Mouse (Mus musculus) embryonic facial prominence, embryonic 11.5 days (tissue): ENCODE results near the gene 4933416C03Rik. TPM values are rescaled to one million over a fixed set of nuclear protein-coding genes. Genes with fewer than 3 reads are reported as not detected.

Experiments
- ATAC-seq: fragments of 200-750 bp; cut with Nextera tagmentation; replicated peaks from 2 replicates; pipeline ENCODE4 v1.8.0; 2017; ENCODE audit warnings: low read depth; ENCODE audit not compliant: insufficient number of reproducible peaks, low FRiP score, low TSS enrichment
- DNase-seq: peaks from one replicate; pipeline ENCODE4 v3.0.0-alpha.2; 2015; ENCODE audit warnings: low spot score
- H3K27ac ChIP-seq: fragments of 300-500 bp; sonication (generic); replicated peaks from 2 replicates; pipeline ENCODE4 v1.5.1; 2014; ENCODE audit warnings: mild to moderate bottlenecking, low read depth, low read length, control low read depth
- H3K27me3 ChIP-seq: fragments of 300-500 bp; sonication (generic); 2 replicates; pipeline ENCODE4 v1.6.1; 2014; ENCODE audit warnings: mild to moderate bottlenecking, low read length, moderate library complexity, mixed read lengths; ENCODE audit not compliant: control insufficient read depth, insufficient read depth
- H3K36me3 ChIP-seq: fragments of 300-500 bp; sonication (generic); replicated peaks from 2 replicates; pipeline ENCODE4 v1.6.1; 2014; ENCODE audit warnings: low read depth, mild to moderate bottlenecking, low read length, moderate library complexity, mixed read lengths; ENCODE audit not compliant: control insufficient read depth, insufficient read depth
- H3K4me1 ChIP-seq: fragments of 300-500 bp; sonication (generic); 2 replicates; pipeline ENCODE4 v1.6.1; 2014; ENCODE audit warnings: low read length, mixed read lengths; ENCODE audit not compliant: control insufficient read depth, insufficient read depth
- H3K4me2 ChIP-seq: fragments of 300-500 bp; sonication (generic); 2 replicates; pipeline ENCODE4 v1.6.1; 2014; ENCODE audit warnings: low read depth, mild to moderate bottlenecking, control low read depth, low read length, moderate library complexity
- H3K4me3 ChIP-seq: fragments of 300-500 bp; sonication (generic); 2 replicates; pipeline ENCODE4 v1.5.1; 2014; ENCODE audit warnings: low read depth, low read length, control low read depth
- H3K9ac ChIP-seq: fragments of 300-500 bp; sonication (generic); replicated peaks from 2 replicates; pipeline ENCODE4 v1.6.1; 2014; ENCODE audit warnings: mild to moderate bottlenecking, control low read depth, low read length
- H3K9me3 ChIP-seq: fragments of 300-500 bp; sonication (generic); replicated peaks from 2 replicates; pipeline ENCODE4 v1.6.1; 2016; ENCODE audit warnings: mild to moderate bottlenecking, low read length, inconsistent platforms, mixed read lengths; ENCODE audit not compliant: control insufficient read depth
- WGBS: fragments of 180-500 bp; shearing (Covaris S2); extraction: QIAGEN DNeasy Blood & Tissue Kit; methylation state at CpG from one replicate; pipeline ENCODE4 v1.1.7; 2014; 5-methylcytosine and 5-hydroxymethylcytosine counted together
- polyA plus RNA-seq: library from polyadenylated mRNA; unstranded; fragments of >200 nt; fragmentation: Nextera tagmentation; extraction: Ambion mirVana; gene quantifications from 2 replicates; pipeline ENCODE4 v1.2.1, GENCODE M21; 2014

Gene 4933416C03Rik
- polyA plus RNA-seq, 1 experiment from 2014 or later, result not detected

DNA sequence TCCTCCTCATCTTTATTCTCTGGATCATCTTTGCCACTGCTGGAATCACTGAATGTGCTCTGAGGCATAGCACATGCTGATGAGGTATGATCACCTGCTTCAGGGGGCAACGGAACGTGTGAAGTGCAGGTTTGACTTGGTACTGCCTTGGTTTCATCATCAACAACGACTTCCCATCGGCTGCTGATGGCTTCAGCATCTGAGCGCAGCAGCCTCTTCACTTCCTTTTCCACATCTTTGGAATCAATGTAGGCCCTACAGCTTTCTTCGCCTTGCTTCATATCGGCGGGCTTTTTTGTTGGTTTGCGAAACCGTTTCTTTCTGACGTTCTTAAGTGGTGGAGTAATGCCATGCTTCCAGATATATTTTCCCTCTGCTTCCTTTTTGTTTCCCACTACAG is 849 bp downstream of the 4933416C03Rik start:
- no peaks in the 10 kb centered on the region for H3K4me1 ChIP-seq
- no peak for DNase-seq
- 94% methylated on average over 11 of the region's 11 CpGs for WGBS
- no peak overlapping the region for H3K9ac ChIP-seq
- no peak overlapping the region for H3K4me2 ChIP-seq
- no peak overlapping the region for H3K27ac ChIP-seq
- H3K27me3 ChIP-seq, result no peaks in the 10 kb centered on the region
- no peaks in the 10 kb centered on the region for H3K9me3 ChIP-seq
- no peak for ATAC-seq
- no peak overlapping the region for H3K4me3 ChIP-seq
- H3K36me3 ChIP-seq, result no peaks in the 10 kb centered on the region

DNA sequence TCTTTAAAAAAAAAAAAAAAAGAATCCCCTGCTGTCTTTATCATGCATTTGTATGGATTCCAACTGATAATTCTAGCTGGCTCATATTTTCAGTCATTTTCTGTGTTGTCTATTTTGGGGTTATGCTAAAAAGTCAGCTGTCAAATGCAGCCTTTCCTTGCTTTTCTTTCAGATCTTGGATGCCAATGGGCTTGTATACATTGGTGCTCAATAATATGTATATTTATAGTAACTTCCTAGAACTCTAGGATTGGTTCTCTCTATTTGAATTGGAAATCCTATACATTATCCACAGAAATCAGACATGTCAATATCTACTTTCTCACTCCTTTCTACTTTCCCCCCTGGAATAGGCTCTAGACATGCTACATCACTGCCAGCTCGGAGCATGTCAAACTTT is 5.0 kb downstream of the 4933416C03Rik start:
- DNase-seq (no peak), ATAC-seq (no peak)
- no peaks in the 10 kb centered on the region for H3K36me3 ChIP-seq
- H3K27me3 ChIP-seq, result no peaks in the 10 kb centered on the region
- no peak overlapping the region for H3K4me2 ChIP-seq
- 86% methylated on average over 1 of the region's 1 CpGs for WGBS
- no peaks in the 10 kb centered on the region for H3K4me1 ChIP-seq
- no peak overlapping the region for H3K4me3 ChIP-seq
- no peaks in the 10 kb centered on the region for H3K9me3 ChIP-seq
- no peak overlapping the region for H3K9ac ChIP-seq
- no peak overlapping the region for H3K27ac ChIP-seq

DNA sequence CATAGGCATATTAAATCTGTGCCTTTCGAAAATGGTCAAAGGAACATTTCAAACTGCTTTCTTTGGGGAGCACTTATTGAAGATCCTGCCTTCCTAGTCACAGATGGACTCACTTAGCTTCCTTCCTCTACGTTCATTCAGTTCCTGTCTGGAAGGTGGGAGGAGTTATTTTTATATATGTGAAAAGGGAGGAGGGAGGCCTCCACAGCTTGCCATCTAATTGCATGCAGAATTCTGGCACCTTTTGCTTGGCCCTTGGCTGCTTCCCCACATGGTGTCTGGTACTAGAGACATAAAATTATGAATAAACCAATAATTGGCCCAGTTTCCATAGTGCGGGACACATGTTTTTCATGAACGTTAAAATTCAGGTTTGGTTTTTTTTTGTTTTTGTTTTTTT is 5.5 kb downstream of the 4933416C03Rik start:
- peak; percentile 37 for DNase-seq
- no peak for ATAC-seq
- Histone ChIP-seq H3K4me3 (no peak overlapping the region), H3K9me3 (no peaks in the 10 kb centered on the region), H3K9ac (no peak overlapping the region), H3K36me3 (no peaks in the 10 kb centered on the region), H3K4me2 (no peak overlapping the region), H3K27me3 (no peaks in the 10 kb centered on the region), H3K27ac (no peak overlapping the region), H3K4me1 (no peaks in the 10 kb centered on the region)
- WGBS, result 60% methylated on average over 4 of the region's 4 CpGs

DNA sequence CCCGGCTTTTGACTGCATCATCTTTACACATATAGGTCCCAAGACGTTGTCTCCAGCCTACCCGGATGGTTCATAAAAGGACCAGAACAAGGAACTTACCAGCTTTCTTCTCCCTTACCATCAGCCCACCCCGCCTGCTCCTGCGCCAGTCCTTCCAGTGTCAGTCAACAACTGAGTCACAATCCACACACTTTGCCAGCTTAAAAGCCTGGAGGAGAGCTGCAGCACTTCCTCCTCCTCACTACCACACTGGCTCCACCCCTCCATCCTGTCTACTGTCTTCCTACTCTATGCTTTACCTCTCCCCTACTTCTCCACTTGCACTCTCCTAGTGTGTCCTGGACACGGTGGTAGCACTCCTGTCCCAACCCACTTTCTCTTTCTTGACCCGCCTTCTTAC is 15.2 kb downstream of the 4933416C03Rik start:
- Histone ChIP-seq H3K27me3 (no peaks in the 10 kb centered on the region), H3K36me3 (no peaks in the 10 kb centered on the region), H3K4me1 (no peaks in the 10 kb centered on the region), H3K9me3 (no peaks in the 10 kb centered on the region), H3K27ac (no peak overlapping the region), H3K9ac (no peak overlapping the region), H3K4me3 (no peak overlapping the region), H3K4me2 (no peak overlapping the region)
- DNase-seq, result no peak
- ATAC-seq, result no peak
- WGBS, result 90% methylated on average over 7 of the region's 7 CpGs

DNA sequence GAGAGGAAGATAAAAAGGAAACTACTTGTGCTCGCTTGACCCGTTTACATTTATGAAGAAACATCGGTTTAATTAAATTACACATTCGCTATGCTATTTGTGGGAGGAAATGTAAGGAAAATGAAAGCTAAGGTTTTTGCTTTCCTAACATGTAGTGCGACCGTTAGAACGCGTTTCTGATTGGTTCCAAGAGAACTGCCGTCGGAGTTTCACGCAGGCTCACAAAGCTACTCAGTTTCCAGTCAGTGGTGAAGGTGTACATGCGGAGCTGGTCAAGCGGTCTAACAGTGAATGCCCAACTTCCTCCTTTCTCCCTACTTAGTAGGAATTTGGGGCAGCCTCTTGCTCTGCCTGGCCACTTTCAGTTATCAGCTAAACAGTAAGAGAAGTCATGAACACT is 17.3 kb downstream of the 4933416C03Rik start:
- no peak overlapping the region for H3K4me3 ChIP-seq

DNA sequence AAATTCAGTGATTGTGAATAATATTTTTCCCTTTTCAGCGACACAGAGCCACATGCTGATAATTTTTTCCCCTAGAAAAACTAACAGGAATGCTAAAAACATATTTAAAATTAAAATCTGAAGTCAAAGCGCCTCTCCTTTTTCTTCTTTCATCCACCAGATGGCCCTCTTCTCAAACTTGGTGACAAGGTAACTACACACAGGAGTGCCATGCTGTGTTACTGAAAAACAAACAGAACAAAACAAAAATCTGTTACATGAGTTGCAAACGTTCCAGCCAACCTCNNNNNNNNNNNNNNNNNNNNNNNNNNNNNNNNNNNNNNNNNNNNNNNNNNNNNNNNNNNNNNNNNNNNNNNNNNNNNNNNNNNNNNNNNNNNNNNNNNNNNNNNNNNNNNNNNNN is 29.8 kb downstream of the 4933416C03Rik start:
- no peak overlapping the region for H3K4me3 ChIP-seq
- no peaks in the 10 kb centered on the region for H3K27me3 ChIP-seq
- ATAC-seq (no peak), DNase-seq (peak; percentile 55)
- no peaks in the 10 kb centered on the region for H3K9me3 ChIP-seq
- no peak overlapping the region for H3K9ac ChIP-seq
- H3K4me1 ChIP-seq, result no peaks in the 10 kb centered on the region
- no peak overlapping the region for H3K4me2 ChIP-seq
- no peak overlapping the region for H3K27ac ChIP-seq
- no peaks in the 10 kb centered on the region for H3K36me3 ChIP-seq
- WGBS, result 25% methylated on average over 3 of the region's 3 CpGs

More for the DNA sequence above, 17.3 kb downstream of the 4933416C03Rik start:
- Histone ChIP-seq H3K27me3 (no peaks in the 10 kb centered on the region), H3K36me3 (no peaks in the 10 kb centered on the region), H3K9me3 (no peaks in the 10 kb centered on the region), H3K4me1 (no peaks in the 10 kb centered on the region), H3K27ac (no peak overlapping the region), H3K9ac (no peak overlapping the region), H3K4me2 (no peak overlapping the region)
- WGBS, result 81% methylated on average over 13 of the region's 13 CpGs
- no peak for DNase-seq
- ATAC-seq, result no peak

DNA sequence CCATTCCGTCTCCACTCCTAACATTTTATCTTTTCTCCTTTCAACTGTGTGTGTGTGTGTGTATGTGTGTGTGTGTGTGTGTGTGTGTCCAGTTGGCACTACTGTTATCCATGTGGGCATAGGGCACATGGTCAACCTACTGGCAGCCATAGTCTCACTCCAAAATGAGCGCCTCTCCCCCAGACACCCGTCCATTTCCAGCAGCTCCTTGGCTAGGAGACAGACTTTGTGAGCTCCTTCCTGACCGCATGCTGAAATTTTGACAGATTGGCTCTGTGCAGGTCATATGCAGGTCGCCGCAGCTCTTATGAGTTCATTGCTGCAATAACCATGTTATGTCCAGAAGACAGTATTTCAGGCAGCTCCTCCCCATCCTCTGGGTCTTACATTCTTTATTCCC is 32.9 kb downstream of the 4933416C03Rik start:
- 90% methylated on average over 6 of the region's 6 CpGs for WGBS

DNA sequence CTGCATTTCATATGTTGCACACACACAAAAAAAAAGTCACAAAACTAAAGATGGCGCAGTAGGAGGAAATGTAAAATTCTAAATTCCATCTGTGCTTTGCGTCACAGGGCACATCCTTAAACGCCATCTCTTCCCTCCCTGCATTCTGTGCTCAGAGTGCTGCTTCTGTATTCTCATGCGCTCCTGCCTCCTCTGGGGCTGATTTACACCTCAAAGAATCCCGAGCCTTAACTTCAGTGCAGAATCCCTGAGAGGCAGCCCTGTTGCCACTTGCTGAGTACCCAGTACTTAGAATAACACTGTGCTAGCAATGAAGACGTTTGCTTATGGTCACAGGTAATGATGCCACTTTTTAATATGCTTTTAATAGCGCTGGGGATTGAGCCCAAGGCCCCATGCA is 34.3 kb downstream of the 4933416C03Rik start:
- no peak overlapping the region for H3K27ac ChIP-seq
- H3K4me3 ChIP-seq, result no peak overlapping the region
- no peaks in the 10 kb centered on the region for H3K27me3 ChIP-seq
- 48% methylated on average over 7 of the region's 7 CpGs for WGBS
- no peak for ATAC-seq
- no peaks in the 10 kb centered on the region for H3K4me1 ChIP-seq
- H3K9me3 ChIP-seq, result no peaks in the 10 kb centered on the region
- H3K9ac ChIP-seq, result no peak overlapping the region
- H3K36me3 ChIP-seq, result no peaks in the 10 kb centered on the region
- DNase-seq, result no peak
- no peak overlapping the region for H3K4me2 ChIP-seq

More for the DNA sequence above, 32.9 kb downstream of the 4933416C03Rik start:
- Histone ChIP-seq H3K9me3 (no peaks in the 10 kb centered on the region), H3K4me3 (no peak overlapping the region), H3K9ac (no peak overlapping the region), H3K27ac (no peak overlapping the region), H3K27me3 (no peaks in the 10 kb centered on the region), H3K4me1 (no peaks in the 10 kb centered on the region), H3K36me3 (no peaks in the 10 kb centered on the region), H3K4me2 (no peak overlapping the region)
- DNase-seq (no peak), ATAC-seq (no peak)
